9 mouse cellular contexts compared by ENCODE assay signal in genomic region chr17:3451077-3451476, GRCm38 (mm10).
DNase-seq lines count a peak whose midpoint lies in the region; ATAC-seq and TF ChIP-seq lines count a peak whose summit lies in the region.
"Had no signal": no experiment of that assay in that cellular context is flagged by ENCODE, and none has a peak within 500 bp of the region (broad histone marks: within the 10 kb centered on the region; RNA-seq: fewer than 3 reads in every experiment).

No protein-coding gene starts in this region.

- no peak overlapping the region for H3K4me3 ChIP-seq in C2C12 (ENCODE audit: insufficient read depth, poor library complexity, severe bottlenecking)
- no peak overlapping the region for H3K4me3 ChIP-seq in cerebellum, adult 2 months (replicated peaks; ENCODE audit: insufficient read depth, low read depth, low read length)
- H3K4me3 ChIP-seq in gastrocnemius, adult 2 months, result no peak overlapping the region
- H3K4me3 ChIP-seq in kidney, postnatal 0 days (replicated peaks; ENCODE audit: low read depth, low read length), result no peak overlapping the region
- H3K4me3 ChIP-seq in lung, embryonic 14.5 days (ENCODE audit: low read depth, low read length), result no peak overlapping the region
- no peak overlapping the region for H3K4me3 ChIP-seq in small intestine, adult 2 months (ENCODE audit: low read depth, low read length)
- H3K4me3 ChIP-seq: hindbrain, embryonic 15.5 days had no signal

- peaks cover 84% of the 10 kb centered on the region for H3K36me3 ChIP-seq in C2C12 (ENCODE audit: control insufficient read depth, insufficient read depth)
- 0 out of 2 replicates have a peak, but pooled peaks cover 3% of the 10 kb centered on the region for H3K36me3 ChIP-seq in kidney, postnatal 0 days (ENCODE audit: insufficient read depth, low read length)
- H3K36me3 ChIP-seq in lung, embryonic 14.5 days (ENCODE audit: insufficient read depth), result no peaks in the 10 kb centered on the region; the same call in 1 of the 2 replicates
- H3K36me3 ChIP-seq in small intestine, adult 2 months (ENCODE audit: control insufficient read depth, insufficient read depth, low read length), result peaks cover 3% of the 10 kb centered on the region
- H3K36me3 ChIP-seq: hindbrain, embryonic 15.5 days had no signal

- H3K27me3 ChIP-seq in C2C12 (ENCODE audit: control insufficient read depth, insufficient read depth, insufficient read length), result no peaks in the 10 kb centered on the region
- H3K27me3 ChIP-seq in cerebellum, adult 2 months (ENCODE audit: control insufficient read depth, insufficient read depth, low read length), result no peaks in the 10 kb centered on the region
- H3K27me3 ChIP-seq in kidney, postnatal 0 days (ENCODE audit: insufficient read depth, low read length), result no peaks in the 10 kb centered on the region
- no peaks in the 10 kb centered on the region for H3K27me3 ChIP-seq in lung, embryonic 14.5 days (ENCODE audit: insufficient read depth, low read length)
- H3K27me3 ChIP-seq in small intestine, adult 2 months (ENCODE audit: control insufficient read depth, insufficient read depth, low read length), result no peaks in the 10 kb centered on the region
- H3K27me3 ChIP-seq: hindbrain, embryonic 15.5 days had no signal

- H3K9me3 ChIP-seq in kidney, postnatal 0 days (replicated peaks; ENCODE audit: low read length), result no peaks in the 10 kb centered on the region
- H3K9me3 ChIP-seq in lung, embryonic 14.5 days (ENCODE audit: low read depth, low read length), result no peaks in the 10 kb centered on the region
- H3K9me3 ChIP-seq: hindbrain, embryonic 15.5 days had no signal

- H3K79me3 ChIP-seq in C2C12 (ENCODE audit: low read depth), result peaks cover 4% of the 10 kb centered on the region

- no peak overlapping the region for H3K9ac ChIP-seq in kidney, postnatal 0 days (ENCODE audit: low read depth, low read length)
- no peak overlapping the region for H3K9ac ChIP-seq in lung, embryonic 14.5 days
- H3K9ac ChIP-seq: hindbrain, embryonic 15.5 days had no signal

- H3ac ChIP-seq in C2C12 (ENCODE audit: control insufficient read depth, insufficient read length, low read depth), result no peak overlapping the region

- no peaks in the 10 kb centered on the region for H3K79me2 ChIP-seq in C2C12 (ENCODE audit: control insufficient read depth, insufficient read depth)

- TF ChIP-seq POLR2A in cerebellum, adult 2 months (IDR thresholded peaks at IDR 0.05; ENCODE audit: borderline replicate concordance, insufficient read depth, low read length), result no peak
- TF ChIP-seq POLR2A in small intestine, adult 2 months (IDR thresholded peaks at IDR 0.05; ENCODE audit: low read depth, low read length), result no peak

- H3K4me2 ChIP-seq in kidney, postnatal 0 days (ENCODE audit: low read length), result no peak overlapping the region
- H3K4me2 ChIP-seq in lung, embryonic 14.5 days, result no peak overlapping the region
- H3K4me2 ChIP-seq: hindbrain, embryonic 15.5 days had no signal

- peak; percentile 76 for DNase-seq in MN1 (ENCODE audit: low spot score)
- DNase-seq in cerebellum, adult 2 months, result peak; percentile 13 to 27
- peak; percentile 65 for DNase-seq in gastrocnemius, adult 2 months
- DNase-seq in kidney, postnatal 0 days (ENCODE audit: low spot score), result peak; percentile 61
- peak; percentile 77 for DNase-seq in lung, embryonic 14.5 days
- no peak for DNase-seq in Muller cell, postnatal 12 days (ENCODE audit: inconsistent ontology term)

- peak; percentile 89 for TF ChIP-seq CTCF in C2C12 (IDR thresholded peaks at IDR 0.05; ENCODE audit: control insufficient read depth, insufficient read depth, insufficient read length)
- peak; percentile 67 for TF ChIP-seq CTCF in cerebellum, adult 2 months (IDR thresholded peaks at IDR 0.05; ENCODE audit: borderline replicate concordance, insufficient read depth, low read depth, low read length)
- peak; percentile 85 for TF ChIP-seq CTCF in gastrocnemius, adult 2 months (IDR thresholded peaks at IDR 0.05)
- TF ChIP-seq CTCF in kidney, postnatal 0 days (IDR thresholded peaks at IDR 0.05; ENCODE audit: low read depth), result peak; percentile 99
- peak; percentile 92 for TF ChIP-seq CTCF in lung, embryonic 14.5 days (IDR thresholded peaks at IDR 0.05; ENCODE audit: low read depth)
- TF ChIP-seq CTCF in small intestine, adult 2 months (IDR thresholded peaks at IDR 0.05; ENCODE audit: extremely low read depth, insufficient read length, insufficient replicate concordance, low read depth, low read length), result peak; percentile 98

- intact Hi-C loops in gastrocnemius, adult 2 months (cut with DNase I), result no loop called here

- H3K27ac ChIP-seq in cerebellum, adult 2 months (ENCODE audit: insufficient read depth, low read length), result no peak overlapping the region
- H3K27ac ChIP-seq in gastrocnemius, adult 2 months, result no peak overlapping the region
- H3K27ac ChIP-seq in kidney, postnatal 0 days, result no peak overlapping the region
- H3K27ac ChIP-seq in lung, embryonic 14.5 days (ENCODE audit: low read depth), result no peak overlapping the region
- no peak overlapping the region for H3K27ac ChIP-seq in small intestine, adult 2 months (ENCODE audit: insufficient read depth, low read depth, low read length)
- H3K27ac ChIP-seq: hindbrain, embryonic 15.5 days had no signal

- H3K4me1 ChIP-seq in cerebellum, adult 2 months (ENCODE audit: control insufficient read depth, insufficient read depth, low read length), result no peaks in the 10 kb centered on the region
- H3K4me1 ChIP-seq in kidney, postnatal 0 days (replicated peaks; ENCODE audit: insufficient read depth, low read length), result no peaks in the 10 kb centered on the region; the same call in 1 of the 2 replicates
- H3K4me1 ChIP-seq in lung, embryonic 14.5 days (ENCODE audit: insufficient read depth), result no peaks in the 10 kb centered on the region
- no peaks in the 10 kb centered on the region for H3K4me1 ChIP-seq in small intestine, adult 2 months (ENCODE audit: control insufficient read depth, insufficient read depth, insufficient read length, low read length)

- WGBS in cerebellum, adult 2 months, result 61% methylated on average over 2 of the region's 2 CpGs
- WGBS in kidney, postnatal 0 days, result 81% methylated on average over 2 of the region's 2 CpGs
- WGBS in lung, embryonic 14.5 days, result 57% methylated on average over 2 of the region's 2 CpGs
- WGBS in small intestine, adult 2 months, result 73% methylated on average over 2 of the region's 2 CpGs

- ATAC-seq in kidney, postnatal 0 days (replicated peaks; ENCODE audit: low FRiP score, low read depth), result peak; percentile 50; the same call in 1 of the 2 replicates
- ATAC-seq in lung, embryonic 14.5 days (ENCODE audit: insufficient read depth), result peak; percentile 32; the same call in 1 of the 2 replicates

TF ChIP-seq in C2C12, 6 proteins besides CTCF, POLR2A, EP300 and RAD21:
- TF ChIP-seq FOSL1 (IDR thresholded peaks at IDR 0.05; ENCODE audit: insufficient read depth, low read length, poor library complexity, severe bottlenecking), result no peak
- no peak for TF ChIP-seq USF1 (IDR thresholded peaks at IDR 0.05; ENCODE audit: low read depth)
- TF ChIP-seq CEBPB (IDR thresholded peaks at IDR 0.05; ENCODE audit: low read depth), result no peak
- no peak for TF ChIP-seq MYOG (IDR thresholded peaks at IDR 0.05; ENCODE audit: control insufficient read depth, extremely low read depth, insufficient read length)
